Mouse (Mus musculus) heart, embryonic 11.5 days (tissue): ENCODE data around the gene Krt2. TPM values are rescaled to one million over a fixed set of nuclear protein-coding genes. Genes with fewer than 3 reads are reported as not detected.

ENCODE experiments used
- polyA plus RNA-seq: library from polyadenylated mRNA; unstranded; fragments of >200 nt; fragmentation: Nextera tagmentation; extraction: Ambion mirVana; gene quantifications from 2 replicates; pipeline ENCODE4 v1.2.1, GENCODE M21; 2014

Krt2 gene
- polyA plus RNA-seq, 1 experiment from 2014 or later, result not detected

Other genes with a start within 250 kb of the Krt2 start
- gene Krt75, start 244.3 kb downstream of the Krt2 start, polyA plus RNA-seq, result not detected in 2 replicates
- not detected in 2 replicates for gene Gm5414, start 190.0 kb downstream of the Krt2 start, polyA plus RNA-seq
- gene Gm5478, start 170.8 kb downstream of the Krt2 start, polyA plus RNA-seq, result not detected in 2 replicates
- not detected in 2 replicates for gene Krt6b, start 137.9 kb downstream of the Krt2 start, polyA plus RNA-seq
- not detected in 2 replicates for gene Krt6a, start 123.9 kb downstream of the Krt2 start, polyA plus RNA-seq
- gene Krt5, start 105.3 kb downstream of the Krt2 start, polyA plus RNA-seq, result 0.13 and 0.23 TPM in 2 replicates
- not detected in 2 replicates for gene Krt71, start 75.1 kb downstream of the Krt2 start, polyA plus RNA-seq
- gene Krt72, start 31.7 kb downstream of the Krt2 start, polyA plus RNA-seq, result not detected in 2 replicates
- gene Krt73, start 15.8 kb downstream of the Krt2 start, polyA plus RNA-seq, result not detected in 2 replicates
- 0.31 and 0.87 TPM in 2 replicates for gene Krt1, start 32.6 kb upstream of the Krt2 start, polyA plus RNA-seq
- gene Krt77, start 51.5 kb upstream of the Krt2 start, polyA plus RNA-seq, result not detected in 2 replicates
- gene Krt76, start 74.8 kb upstream of the Krt2 start, polyA plus RNA-seq, result not detected in 2 replicates
- 0.07 TPM in 1 of 2 replicates, not detected in the other for gene Krt4, start 106.6 kb upstream of the Krt2 start, polyA plus RNA-seq
- gene Krt79, start 122.2 kb upstream of the Krt2 start, polyA plus RNA-seq, result 1.2 and 1.7 TPM in 2 replicates
- not detected in 2 replicates for gene Krt78, start 136.1 kb upstream of the Krt2 start, polyA plus RNA-seq
- 30.4 and 36.8 TPM in 2 replicates for gene Krt8, start 186.3 kb upstream of the Krt2 start, polyA plus RNA-seq
- gene Krt18, start 210.0 kb upstream of the Krt2 start, polyA plus RNA-seq, result 39.3 and 41.9 TPM in 2 replicates